21 mouse cellular contexts compared by ENCODE assay signal in genomic region chr1:190309831-190310230, GRCm38 (mm10).
DNase-seq lines count a peak whose midpoint lies in the region; TF ChIP-seq lines count a peak whose summit lies in the region.
"Had no signal": no experiment of that assay in that cellular context is flagged by ENCODE, and none has a peak within 500 bp of the region (broad histone marks: within the 10 kb centered on the region; RNA-seq: fewer than 3 reads in every experiment).

No protein-coding gene starts in this region.

- no peak overlapping the region for H3K4me3 ChIP-seq in lung, adult 2 months (replicated peaks; ENCODE audit: extremely low read depth, low read depth, low read length)
- H3K4me3 ChIP-seq: erythroblast, embryonic 14.5 days; gastrocnemius, adult 2 months; heart, embryonic 15.5 days; midbrain, embryonic 15.5 days had no signal

- intact Hi-C loops in heart, postnatal 10 days (cut with DNase I) = no loop called here
- intact Hi-C loops in heart, postnatal 25 days (cut with DNase I) = no loop called here

- 79% methylated on average over 6 of the region's 6 CpGs for WGBS in lung, adult 2 months

- TF ChIP-seq POLR2A in lung, adult 2 months (IDR thresholded peaks at IDR 0.05; ENCODE audit: borderline replicate concordance, extremely low read depth, low read depth, low read length) = no peak

- H3K4me1 ChIP-seq in lung, adult 2 months (ENCODE audit: control insufficient read depth, insufficient read depth, low read length) = no peaks in the 10 kb centered on the region
- H3K4me1 ChIP-seq: heart, embryonic 15.5 days; midbrain, embryonic 15.5 days had no signal

- peak; percentile 12 to 18 for DNase-seq in heart, postnatal 10 days
- DNase-seq in heart, postnatal 25 days (ENCODE audit: low spot score) = no peak
- peak; percentile 16 for DNase-seq in kidney, postnatal 14 days
- DNase-seq in kidney, adult 9 months = no peak
- peak; percentile 22 for DNase-seq in ovary, postnatal 36 days (ENCODE audit: low spot score)
- DNase-seq in ovary, postnatal 14 days (ENCODE audit: low spot score) = no peak
- no peak for DNase-seq in lung, adult 2 months
- DNase-seq in cerebellum, adult 11-12 months = no peak
- DNase-seq: cerebellum, adult 2 months; cerebellum, postnatal 14 days; gastrocnemius, adult 2 months; gastrocnemius, postnatal 36 days; liver; lung, embryonic 14.5 days; lung, postnatal 14 days; spleen, adult 18-20 months; thymus, adult 18-20 months; thymus, postnatal 25 days had no signal

- no peak for TF ChIP-seq CTCF in lung, adult 2 months (IDR thresholded peaks at IDR 0.05; ENCODE audit: insufficient read depth, low read length)

Comparison
In these comparisons a context has a peak if more than half of its experiments do, and no peak if none do; other contexts are left out.
1. DNase-seq: peak in heart, postnatal 10 days (2 of 2), kidney, postnatal 14 days (single experiment) and ovary, postnatal 36 days (single experiment); none in heart, postnatal 25 days (single experiment), kidney, adult 9 months (single experiment), ovary, postnatal 14 days (single experiment), lung, adult 2 months (single experiment) and cerebellum, adult 11-12 months (single experiment).